Mouse (Mus musculus): Measurements from ENCODE around the gene Psd4. TPM values are rescaled to one million over a fixed set of nuclear protein-coding genes. Genes with fewer than 3 reads are reported as not detected.

Gene Psd4
- total and polyA plus RNA-seq, 2 experiments from 2014 or later = 0.36 to 2.1 TPM

DNA sequence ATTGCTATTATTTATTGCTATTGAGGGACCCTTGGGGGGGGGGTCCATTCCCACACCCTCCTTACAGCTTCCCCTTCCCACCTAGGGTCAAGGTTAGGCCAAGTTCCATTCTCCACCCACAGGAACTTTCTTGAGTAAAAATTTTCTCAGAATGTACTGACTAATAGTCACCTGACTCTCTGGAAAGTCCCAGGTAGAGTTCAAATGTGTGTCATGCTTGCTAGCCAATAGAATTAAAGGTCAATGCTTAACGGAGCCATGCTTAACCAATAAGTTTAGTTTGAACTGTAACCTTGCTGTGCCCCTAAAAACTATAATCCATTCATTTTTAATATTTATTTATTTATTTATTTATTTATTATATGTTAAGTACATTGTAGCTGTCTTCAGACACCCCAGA, 8.0 kb upstream of the Psd4 start:
- Histone ChIP-seq H3K4me3 (ENCODE audit: low read depth, low read length) (no peak overlapping the region), H3K36me3 (ENCODE audit: insufficient read depth, low read length) (no peaks in the 10 kb centered on the region), H3K4me1 (ENCODE audit: insufficient read depth, low read length) (no peaks in the 10 kb centered on the region), H3K27ac (ENCODE audit: low read depth, low read length) (no peak overlapping the region), H3K9me3 (ENCODE audit: low read length) (no peaks in the 10 kb centered on the region), H3K9ac (replicated peaks; ENCODE audit: low read length, poor library complexity, severe bottlenecking) (no peak overlapping the region), H3K4me2 (ENCODE audit: low read depth, low read length, poor library complexity, severe bottlenecking) (no peak overlapping the region), H3K27me3 (ENCODE audit: insufficient read depth, low read length) (no peaks in the 10 kb centered on the region)
- no peak for DNase-seq (ENCODE audit: low spot score)
- TF ChIP-seq CTCF (IDR thresholded peaks at IDR 0.05) = no peak
- ATAC-seq (ENCODE audit: low FRiP score) = no peak
- WGBS = 87% methylated on average over 1 of the region's 1 CpGs

GRCm38 (mm10) chr2:24363818-24364217, 3.6 kb upstream of the Psd4 start:
- Histone ChIP-seq H3K27me3 (ENCODE audit: insufficient read depth, low read length) (no peaks in the 10 kb centered on the region), H3K9ac (replicated peaks; ENCODE audit: low read length, poor library complexity, severe bottlenecking) (no peak overlapping the region), H3K27ac (ENCODE audit: low read depth, low read length) (no peak overlapping the region), H3K4me2 (ENCODE audit: low read depth, low read length, poor library complexity, severe bottlenecking) (no peak overlapping the region), H3K9me3 (ENCODE audit: low read length) (no peaks in the 10 kb centered on the region), H3K4me1 (ENCODE audit: insufficient read depth, low read length) (no peaks in the 10 kb centered on the region), H3K4me3 (ENCODE audit: low read depth, low read length) (no peak overlapping the region), H3K36me3 (ENCODE audit: insufficient read depth, low read length) (no peaks in the 10 kb centered on the region)
- no peak for DNase-seq (ENCODE audit: low spot score)
- 79% methylated on average over 3 of the region's 3 CpGs for WGBS
- ATAC-seq (ENCODE audit: low FRiP score) = no peak
- TF ChIP-seq CTCF (IDR thresholded peaks at IDR 0.05) = peak; percentile 25; the same call in 1 of the 2 replicates

DNA sequence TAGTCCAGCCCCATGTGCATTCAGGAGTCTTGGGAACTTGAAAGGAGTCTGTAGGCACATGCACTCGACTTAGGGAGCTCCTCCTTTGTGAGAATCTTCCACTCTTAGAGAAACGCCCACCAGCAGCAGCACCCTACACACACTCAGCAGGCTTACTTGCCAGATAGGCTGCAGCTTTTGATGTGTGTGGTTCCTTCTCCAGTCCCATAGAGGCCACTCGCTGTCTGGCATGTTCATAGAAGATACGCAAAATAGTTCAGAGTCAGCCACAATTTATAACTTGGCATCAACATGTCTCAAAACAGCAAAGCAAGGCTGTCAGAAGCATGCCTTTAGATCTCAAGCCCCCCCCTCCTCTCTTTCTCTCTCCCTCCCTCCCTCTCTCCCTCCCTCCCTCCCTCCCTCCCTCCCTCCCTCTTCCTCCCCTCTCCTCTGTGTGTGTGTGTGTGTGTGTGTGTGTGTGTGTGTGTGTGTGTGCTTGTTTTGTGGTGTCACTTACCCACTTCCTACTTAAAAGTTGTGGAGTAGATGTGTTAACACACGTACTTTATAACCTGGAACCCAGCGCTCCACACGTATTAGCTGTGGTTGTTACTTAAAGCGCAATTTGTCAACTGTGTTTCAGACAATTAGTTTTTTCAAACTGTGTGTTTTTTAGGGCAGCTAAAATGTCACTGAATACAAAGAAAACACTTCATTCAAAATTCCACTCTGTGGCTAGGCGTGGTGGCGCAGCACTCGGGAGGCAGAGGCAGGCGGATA, 985 bp upstream of the Psd4 start:
- ATAC-seq (ENCODE audit: low FRiP score) (no peak), DNase-seq (ENCODE audit: low spot score) (no peak)
- Histone ChIP-seq H3K36me3 (ENCODE audit: insufficient read depth, low read length) (no peaks in the 10 kb centered on the region), H3K9me3 (ENCODE audit: low read length) (no peaks in the 10 kb centered on the region), H3K27ac (ENCODE audit: low read depth, low read length) (no peak overlapping the region), H3K4me2 (ENCODE audit: low read depth, low read length, poor library complexity, severe bottlenecking) (no peak overlapping the region), H3K9ac (replicated peaks; ENCODE audit: low read length, poor library complexity, severe bottlenecking) (no peak overlapping the region), H3K27me3 (ENCODE audit: insufficient read depth, low read length) (no peaks in the 10 kb centered on the region), H3K4me3 (ENCODE audit: low read depth, low read length) (no peak overlapping the region), H3K4me1 (ENCODE audit: insufficient read depth, low read length) (no peaks in the 10 kb centered on the region)
- no peak for TF ChIP-seq CTCF (IDR thresholded peaks at IDR 0.05)
- 82% methylated on average over 12 of the region's 12 CpGs for whole genome bisulfite sequencing

DNA sequence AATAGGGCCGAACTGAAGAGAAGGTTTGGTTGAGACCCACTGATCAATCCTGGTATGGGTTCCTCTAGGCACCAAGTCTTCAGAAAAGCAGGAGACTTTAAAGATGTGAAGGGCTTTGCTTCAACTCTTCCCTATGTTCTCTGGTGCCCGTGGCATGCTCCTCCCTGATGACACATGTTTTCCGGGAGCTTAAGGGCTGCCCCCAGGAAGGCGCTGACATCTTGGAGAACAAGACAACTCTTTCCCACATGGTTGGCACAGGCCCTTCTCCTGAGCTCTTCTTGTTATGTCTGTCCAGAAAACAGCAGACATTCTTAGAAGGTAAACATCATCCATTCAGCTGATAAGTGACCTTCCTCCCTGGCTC, 498 bp downstream of the Psd4 start:
- peak overlapping the region; percentile 40; the same call in 1 of the 2 replicates for H3K9ac ChIP-seq (replicated peaks; ENCODE audit: low read length, poor library complexity, severe bottlenecking)
- no peak for TF ChIP-seq CTCF (IDR thresholded peaks at IDR 0.05)
- no peak for DNase-seq (ENCODE audit: low spot score)

GRCm38 (mm10) chr2:24378747-24379450, 11.5 kb downstream of the Psd4 start:
- Histone ChIP-seq H3K9ac (replicated peaks; ENCODE audit: low read length, poor library complexity, severe bottlenecking) (no peak overlapping the region), H3K27ac (ENCODE audit: low read depth, low read length) (no peak overlapping the region), H3K4me3 (ENCODE audit: low read depth, low read length) (no peak overlapping the region), H3K36me3 (ENCODE audit: insufficient read depth, low read length) (no peaks in the 10 kb centered on the region), H3K4me1 (ENCODE audit: insufficient read depth, low read length) (no peaks in the 10 kb centered on the region), H3K9me3 (ENCODE audit: low read length) (no peaks in the 10 kb centered on the region), H3K4me2 (ENCODE audit: low read depth, low read length, poor library complexity, severe bottlenecking) (no peak overlapping the region), H3K27me3 (ENCODE audit: insufficient read depth, low read length) (no peaks in the 10 kb centered on the region)
- DNase-seq (ENCODE audit: low spot score) (no peak), ATAC-seq (ENCODE audit: low FRiP score) (no peak; the same call in 1 of the 2 replicates)
- WGBS = 86% methylated on average over 5 of the region's 5 CpGs
- TF ChIP-seq CTCF (IDR thresholded peaks at IDR 0.05) = no peak

More for the DNA sequence above, 498 bp downstream of the Psd4 start:
- 0 out of 2 replicates have a peak, but pooled peaks have one; percentile 3 for ATAC-seq (ENCODE audit: low FRiP score)
- Histone ChIP-seq H3K27me3 (ENCODE audit: insufficient read depth, low read length) (no peaks in the 10 kb centered on the region), H3K9me3 (ENCODE audit: low read length) (no peaks in the 10 kb centered on the region), H3K4me2 (ENCODE audit: low read depth, low read length, poor library complexity, severe bottlenecking) (peak overlapping the region; percentile 79), H3K4me3 (ENCODE audit: low read depth, low read length) (peak overlapping the region; percentile 42), H3K4me1 (ENCODE audit: insufficient read depth, low read length) (no peaks in the 10 kb centered on the region), H3K27ac (ENCODE audit: low read depth, low read length) (no peak overlapping the region), H3K36me3 (ENCODE audit: insufficient read depth, low read length) (no peaks in the 10 kb centered on the region)
- 70% methylated on average over 4 of the region's 4 CpGs for whole genome bisulfite sequencing
